Mouse (Mus musculus): ENCODE measurements at regions not wholly inside any gene's neighbourhood (a gene's known extent, or its start where the extent isn't known, plus 50 kb on each side); places are given as distances from the start of the nearest gene placed in this dataset.
A peak's percentile ranks its signal among the peaks of the same experiment; 100 is the strongest.

- H3K36me3 ChIP-seq (replicated peaks) = no peaks in the 10 kb centered on the region
- no peak for DNase-seq (ENCODE audit: extremely low spot score, low spot score)
- no peak overlapping the region for H3K27ac ChIP-seq
- H3K27me3 ChIP-seq (ENCODE audit: poor library complexity, severe bottlenecking) = peaks cover 34% of the 10 kb centered on the region
- WGBS = 78% methylated on average over 28 of the region's 28 CpGs
- no peak overlapping the region for H3K4me3 ChIP-seq
- peaks cover 24% of the 10 kb centered on the region for H3K4me1 ChIP-seq
- no peaks in the 10 kb centered on the region for H3K9me3 ChIP-seq
Measured at GRCm38 (mm10) chr5:106003321-106004291, 127.2 kb downstream of the Zfp326 start.

- H3K4me1 ChIP-seq = peaks cover 24% of the 10 kb centered on the region
- 46% methylated on average over 7 of the region's 7 CpGs for WGBS
- H3K27ac ChIP-seq = no peak overlapping the region
- H3K9me3 ChIP-seq = no peaks in the 10 kb centered on the region
- no peak for DNase-seq (ENCODE audit: extremely low spot score, low spot score)
- H3K4me3 ChIP-seq = no peak overlapping the region
- no peaks in the 10 kb centered on the region for H3K36me3 ChIP-seq (replicated peaks)
- peaks cover 34% of the 10 kb centered on the region for H3K27me3 ChIP-seq (ENCODE audit: poor library complexity, severe bottlenecking)
Measured at GRCm38 (mm10) chr5:106002330-106002729, 126.0 kb downstream of the Zfp326 start.

GRCm38 (mm10) chr5:105994218-105994617 lies 117.9 kb downstream of the Zfp326 start:
- H3K36me3 ChIP-seq (replicated peaks) = no peaks in the 10 kb centered on the region
- 89% methylated on average over 1 of the region's 1 CpGs for WGBS

DNA sequence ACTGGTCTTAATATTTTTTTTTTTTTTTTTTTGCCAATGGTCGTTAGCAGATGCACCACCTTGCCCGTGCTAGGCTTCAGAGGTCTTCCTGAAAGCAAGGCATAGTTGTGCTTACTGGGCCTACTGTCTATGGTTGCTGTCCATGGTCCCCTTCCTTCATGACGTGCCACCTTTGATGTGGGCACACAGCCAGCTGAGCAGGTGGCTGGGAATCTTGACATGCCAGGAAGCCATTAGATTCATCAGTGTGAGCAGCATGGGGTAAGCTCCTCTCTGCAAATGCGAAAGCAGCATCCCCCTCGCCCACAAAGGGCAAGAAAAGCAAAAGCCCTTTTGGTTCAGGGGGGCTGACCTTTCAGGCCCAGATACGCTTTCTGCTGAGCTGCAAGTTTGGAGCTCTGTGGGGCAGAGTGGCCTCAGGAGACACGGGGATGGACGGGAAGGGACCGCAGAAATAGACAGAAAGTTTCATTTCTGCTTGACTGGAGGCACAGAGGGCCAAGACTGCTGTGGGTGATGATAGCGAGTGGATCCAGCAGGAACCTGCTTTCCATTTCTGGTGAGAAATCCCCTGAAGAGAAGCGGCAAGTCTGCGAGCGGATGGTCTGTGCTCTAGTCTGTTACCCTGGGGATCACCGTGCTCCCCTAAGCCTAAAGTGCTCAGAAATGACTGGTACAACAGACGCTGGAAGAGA lies 116.8 kb downstream of the Zfp326 start:
- DNase-seq (ENCODE audit: extremely low spot score, low spot score) = no peak
- H3K4me1 ChIP-seq = no peaks in the 10 kb centered on the region
- no peaks in the 10 kb centered on the region for H3K9me3 ChIP-seq
- H3K36me3 ChIP-seq (replicated peaks) = no peaks in the 10 kb centered on the region
- no peak overlapping the region for H3K27ac ChIP-seq
- H3K27me3 ChIP-seq (ENCODE audit: poor library complexity, severe bottlenecking) = no peaks in the 10 kb centered on the region
- 70% methylated on average over 15 of the region's 15 CpGs for WGBS
- H3K4me3 ChIP-seq = no peak overlapping the region

More at GRCm38 (mm10) chr5:105994218-105994617, 117.9 kb downstream of the Zfp326 start:
- Histone ChIP-seq H3K9me3 (no peaks in the 10 kb centered on the region), H3K4me3 (no peak overlapping the region), H3K27ac (no peak overlapping the region), H3K4me1 (no peaks in the 10 kb centered on the region), H3K27me3 (ENCODE audit: poor library complexity, severe bottlenecking) (no peaks in the 10 kb centered on the region)
- DNase-seq (ENCODE audit: extremely low spot score, low spot score) = no peak

DNA sequence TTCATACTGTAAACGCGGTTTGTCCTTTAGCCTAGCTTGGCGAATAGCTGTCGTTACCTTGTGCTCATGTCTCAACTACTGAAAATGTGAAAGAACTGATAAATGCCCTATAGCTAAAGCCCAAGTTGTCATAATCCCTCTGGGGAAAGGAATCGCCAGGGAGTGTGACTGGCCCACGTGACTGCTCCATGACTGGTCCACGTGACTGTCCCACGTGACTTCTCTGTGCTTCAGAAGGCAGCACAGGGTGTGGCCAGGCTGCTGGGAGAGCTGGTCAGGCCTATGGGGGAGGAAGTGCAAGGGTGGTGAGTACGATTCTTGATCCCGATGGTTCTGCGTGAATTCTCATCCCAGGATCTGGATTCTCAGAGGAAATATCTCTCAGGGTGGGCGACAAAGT lies 114.4 kb downstream of the Zfp326 start:
- H3K4me3 ChIP-seq = no peak overlapping the region
- H3K27ac ChIP-seq = no peak overlapping the region
- H3K4me1 ChIP-seq = no peaks in the 10 kb centered on the region
- H3K9me3 ChIP-seq = no peaks in the 10 kb centered on the region
- WGBS = 89% methylated on average over 12 of the region's 12 CpGs
- H3K36me3 ChIP-seq (replicated peaks) = no peaks in the 10 kb centered on the region
- H3K27me3 ChIP-seq (ENCODE audit: poor library complexity, severe bottlenecking) = no peaks in the 10 kb centered on the region
- DNase-seq (ENCODE audit: extremely low spot score, low spot score) = no peak

DNA sequence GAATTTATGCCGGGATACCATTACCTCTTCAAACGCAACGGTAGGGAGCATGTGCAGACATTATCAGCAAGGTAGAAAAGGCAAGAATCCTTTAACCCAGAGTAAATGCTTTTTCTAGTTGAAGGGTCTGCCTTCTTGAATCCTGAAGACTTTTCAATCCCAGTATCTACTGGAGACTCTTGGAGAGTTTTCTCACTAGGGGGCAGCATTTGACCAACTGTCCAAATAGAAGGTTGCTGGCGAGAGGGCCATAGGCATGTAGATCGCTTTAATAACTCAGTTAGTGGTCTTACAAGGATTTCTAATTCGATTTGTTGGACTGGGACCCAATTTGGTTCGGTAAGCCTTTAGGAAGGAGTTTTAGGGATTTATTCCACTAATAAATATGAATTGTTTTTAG lies 110.0 kb downstream of the Zfp326 start:
- H3K9me3 ChIP-seq = no peaks in the 10 kb centered on the region
- no peak overlapping the region for H3K27ac ChIP-seq
- H3K27me3 ChIP-seq (ENCODE audit: poor library complexity, severe bottlenecking) = no peaks in the 10 kb centered on the region
- WGBS = 40% methylated on average over 7 of the region's 7 CpGs
- H3K36me3 ChIP-seq (replicated peaks) = no peaks in the 10 kb centered on the region
- peak; percentile 42 for DNase-seq (ENCODE audit: extremely low spot score, low spot score)
- no peak overlapping the region for H3K4me3 ChIP-seq
- H3K4me1 ChIP-seq = no peaks in the 10 kb centered on the region

DNA sequence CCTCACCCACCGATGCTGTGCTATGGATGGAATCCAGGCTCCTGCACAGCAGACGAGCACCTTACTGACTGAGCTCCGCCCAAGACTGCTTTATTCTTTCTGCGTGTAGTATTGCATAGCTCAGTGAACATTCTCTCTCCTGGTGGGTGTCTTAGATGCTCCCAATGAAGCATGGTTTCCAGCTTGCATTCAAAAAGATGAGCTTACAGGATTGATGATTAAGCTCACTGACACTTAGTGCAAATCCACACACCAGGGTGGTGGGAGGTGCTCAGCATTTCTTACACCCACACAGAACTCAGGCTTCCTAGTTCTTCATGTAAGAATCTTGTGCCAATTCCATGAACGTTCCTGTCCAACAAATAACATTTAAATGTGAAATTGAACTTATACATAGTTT lies 106.8 kb downstream of the Zfp326 start:
- no peaks in the 10 kb centered on the region for H3K4me1 ChIP-seq
- H3K27me3 ChIP-seq (ENCODE audit: poor library complexity, severe bottlenecking) = no peaks in the 10 kb centered on the region
- H3K27ac ChIP-seq = no peak overlapping the region
- no peaks in the 10 kb centered on the region for H3K9me3 ChIP-seq
- H3K36me3 ChIP-seq (replicated peaks) = no peaks in the 10 kb centered on the region
- DNase-seq (ENCODE audit: extremely low spot score, low spot score) = no peak
- WGBS = 85% methylated on average over 5 of the region's 5 CpGs
- no peak overlapping the region for H3K4me3 ChIP-seq

DNA sequence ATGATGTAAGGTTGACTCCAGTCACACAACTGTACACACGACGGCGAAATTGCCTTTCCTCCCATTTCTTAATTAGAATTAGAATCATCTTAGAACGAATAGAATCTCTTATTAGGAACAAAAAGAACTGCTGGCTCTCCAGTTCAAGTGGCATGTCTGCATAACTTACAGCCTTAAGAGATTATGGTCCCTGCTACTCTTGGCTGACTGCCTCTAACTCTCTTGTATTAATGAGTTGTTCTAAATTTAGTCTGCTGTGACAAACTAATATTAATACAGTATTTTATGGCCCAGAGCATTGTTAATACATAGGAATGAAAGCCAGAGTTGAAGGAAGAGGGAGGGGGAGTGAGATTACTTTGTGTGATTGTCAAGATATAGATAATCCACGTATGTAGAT lies 100.4 kb downstream of the Zfp326 start:
- no peak overlapping the region for H3K27ac ChIP-seq
- H3K9me3 ChIP-seq = no peaks in the 10 kb centered on the region
- DNase-seq (ENCODE audit: extremely low spot score, low spot score) = no peak
- whole genome bisulfite sequencing = 83% methylated on average over 5 of the region's 5 CpGs
- no peaks in the 10 kb centered on the region for H3K27me3 ChIP-seq (ENCODE audit: poor library complexity, severe bottlenecking)
- peaks cover 19% of the 10 kb centered on the region for H3K4me1 ChIP-seq
- H3K36me3 ChIP-seq (replicated peaks) = no peaks in the 10 kb centered on the region
- H3K4me3 ChIP-seq = no peak overlapping the region

- Histone ChIP-seq H3K4me1 (peaks cover 19% of the 10 kb centered on the region), H3K4me3 (peak overlapping the region; percentile 44), H3K36me3 (replicated peaks) (no peaks in the 10 kb centered on the region), H3K27me3 (ENCODE audit: poor library complexity, severe bottlenecking) (no peaks in the 10 kb centered on the region), H3K27ac (peak overlapping the region; percentile 70), H3K9me3 (no peaks in the 10 kb centered on the region)
- 45% methylated on average over 5 of the region's 5 CpGs for WGBS
- no peak for DNase-seq (ENCODE audit: extremely low spot score, low spot score)
Measured at GRCm38 (mm10) chr5:105976076-105976475, 99.7 kb downstream of the Zfp326 start.

GRCm38 (mm10) chr5:105975275-105976011 lies 99.1 kb downstream of the Zfp326 start:
- Histone ChIP-seq H3K27ac (peak overlapping the region; percentile 70), H3K9me3 (no peaks in the 10 kb centered on the region), H3K27me3 (ENCODE audit: poor library complexity, severe bottlenecking) (no peaks in the 10 kb centered on the region), H3K4me1 (peaks cover 19% of the 10 kb centered on the region), H3K36me3 (replicated peaks) (no peaks in the 10 kb centered on the region), H3K4me3 (peak overlapping the region; percentile 44)
- 25% methylated on average over 21 of the region's 21 CpGs for WGBS
- DNase-seq (ENCODE audit: extremely low spot score, low spot score) = peak; percentile 45

- 72% methylated on average over 18 of the region's 18 CpGs for WGBS
- no peak overlapping the region for H3K27ac ChIP-seq
- no peaks in the 10 kb centered on the region for H3K9me3 ChIP-seq
- H3K4me1 ChIP-seq = peaks cover 19% of the 10 kb centered on the region
- H3K4me3 ChIP-seq = no peak overlapping the region
- H3K36me3 ChIP-seq (replicated peaks) = no peaks in the 10 kb centered on the region
- no peaks in the 10 kb centered on the region for H3K27me3 ChIP-seq (ENCODE audit: poor library complexity, severe bottlenecking)
- DNase-seq (ENCODE audit: extremely low spot score, low spot score) = no peak
Measured at GRCm38 (mm10) chr5:105974576-105975177, 98.3 kb downstream of the Zfp326 start.

Data from forebrain, embryonic 10.5 days (tissue).